Mouse (Mus musculus): Measurements from ENCODE around the gene Clec18a. TPM values are rescaled to one million over a fixed set of nuclear protein-coding genes. Genes with fewer than 3 reads are reported as not detected.
A peak's percentile ranks its signal among the peaks of the same experiment; 100 is the strongest.

Gene Clec18a
- polyA plus RNA-seq, 1 experiment from 2014 or later: not detected

- ATAC-seq (no peak), DNase-seq (ENCODE audit: low spot score) (no peak)
- H3K27me3 ChIP-seq (replicated peaks; ENCODE audit: insufficient read depth, low read length): no peaks in the 10 kb centered on the region
- H3K4me1 ChIP-seq (ENCODE audit: insufficient read depth, low read depth, low read length): peaks cover 8% of the 10 kb centered on the region; the same call in 1 of the 2 replicates
- H3K27ac ChIP-seq (ENCODE audit: low read length): no peak overlapping the region
- H3K9me3 ChIP-seq (ENCODE audit: low read length): no peaks in the 10 kb centered on the region
- peaks cover 57% of the 10 kb centered on the region for H3K36me3 ChIP-seq (ENCODE audit: insufficient read depth, low read length)
- H3K4me2 ChIP-seq (replicated peaks; ENCODE audit: low read depth, low read length): no peak overlapping the region
- no peak for TF ChIP-seq EP300 (IDR thresholded peaks at IDR 0.05)
- no peak for TF ChIP-seq CTCF (IDR thresholded peaks at IDR 0.05)
- H3K9ac ChIP-seq (replicated peaks; ENCODE audit: low read depth): no peak overlapping the region
- no peak overlapping the region for H3K4me3 ChIP-seq (ENCODE audit: low read depth, low read length)
- 95% methylated on average over 12 of the region's 12 CpGs for WGBS
Measured at GRCm38 (mm10) chr8:111053827-111054518, 38.3 kb downstream of the Clec18a start.

GRCm38 (mm10) chr8:111049106-111049505 is 43.1 kb downstream of the Clec18a start:
- DNase-seq (ENCODE audit: low spot score) (no peak), ATAC-seq (no peak)
- H3K4me3 ChIP-seq (ENCODE audit: low read depth, low read length): no peak overlapping the region
- TF ChIP-seq EP300 (IDR thresholded peaks at IDR 0.05) (no peak), CTCF (IDR thresholded peaks at IDR 0.05) (no peak)
- H3K36me3 ChIP-seq (ENCODE audit: insufficient read depth, low read length): peaks cover 57% of the 10 kb centered on the region
- 98% methylated on average over 7 of the region's 7 CpGs for WGBS
- no peaks in the 10 kb centered on the region for H3K27me3 ChIP-seq (replicated peaks; ENCODE audit: insufficient read depth, low read length)
- no peaks in the 10 kb centered on the region for H3K9me3 ChIP-seq (ENCODE audit: low read length)
- no peaks in the 10 kb centered on the region for H3K4me1 ChIP-seq (ENCODE audit: insufficient read depth, low read depth, low read length)
- no peak overlapping the region for H3K4me2 ChIP-seq (replicated peaks; ENCODE audit: low read depth, low read length)
- no peak overlapping the region for H3K27ac ChIP-seq (ENCODE audit: low read length)
- H3K9ac ChIP-seq (replicated peaks; ENCODE audit: low read depth): no peak overlapping the region

GRCm38 (mm10) chr8:111048694-111049093 is 43.5 kb downstream of the Clec18a start:
- Histone ChIP-seq H3K4me2 (replicated peaks; ENCODE audit: low read depth, low read length) (no peak overlapping the region), H3K9ac (replicated peaks; ENCODE audit: low read depth) (no peak overlapping the region), H3K27ac (ENCODE audit: low read length) (no peak overlapping the region), H3K27me3 (replicated peaks; ENCODE audit: insufficient read depth, low read length) (no peaks in the 10 kb centered on the region), H3K9me3 (ENCODE audit: low read length) (no peaks in the 10 kb centered on the region), H3K36me3 (ENCODE audit: insufficient read depth, low read length) (peaks cover 53% of the 10 kb centered on the region), H3K4me3 (ENCODE audit: low read depth, low read length) (no peak overlapping the region), H3K4me1 (ENCODE audit: insufficient read depth, low read depth, low read length) (no peaks in the 10 kb centered on the region)
- 93% methylated on average over 2 of the region's 2 CpGs for WGBS
- TF ChIP-seq EP300 (IDR thresholded peaks at IDR 0.05) (no peak), CTCF (IDR thresholded peaks at IDR 0.05) (0 out of 2 replicates have a peak, but pooled peaks have one; percentile 10)
- ATAC-seq: no peak
- DNase-seq (ENCODE audit: low spot score): no peak

GRCm38 (mm10) chr8:111044003-111044734 is 48.1 kb downstream of the Clec18a start:
- no peak overlapping the region for H3K4me3 ChIP-seq (ENCODE audit: low read depth, low read length)
- no peak overlapping the region for H3K27ac ChIP-seq (ENCODE audit: low read length)
- ATAC-seq (no peak), DNase-seq (ENCODE audit: low spot score) (no peak)
- 46% methylated on average over 2 of the region's 2 CpGs for WGBS
- no peaks in the 10 kb centered on the region for H3K9me3 ChIP-seq (ENCODE audit: low read length)
- H3K4me1 ChIP-seq (ENCODE audit: insufficient read depth, low read depth, low read length): no peaks in the 10 kb centered on the region
- no peak overlapping the region for H3K9ac ChIP-seq (replicated peaks; ENCODE audit: low read depth)
- H3K36me3 ChIP-seq (ENCODE audit: insufficient read depth, low read length): peaks cover 38% of the 10 kb centered on the region
- no peaks in the 10 kb centered on the region for H3K27me3 ChIP-seq (replicated peaks; ENCODE audit: insufficient read depth, low read length)
- peak; percentile 43 for TF ChIP-seq CTCF (IDR thresholded peaks at IDR 0.05)
- TF ChIP-seq EP300 (IDR thresholded peaks at IDR 0.05): no peak
- H3K4me2 ChIP-seq (replicated peaks; ENCODE audit: low read depth, low read length): no peak overlapping the region

- Histone ChIP-seq H3K27me3 (replicated peaks; ENCODE audit: insufficient read depth, low read length) (no peaks in the 10 kb centered on the region), H3K4me2 (replicated peaks; ENCODE audit: low read depth, low read length) (no peak overlapping the region), H3K4me1 (ENCODE audit: insufficient read depth, low read depth, low read length) (no peaks in the 10 kb centered on the region), H3K9ac (replicated peaks; ENCODE audit: low read depth) (no peak overlapping the region), H3K27ac (ENCODE audit: low read length) (no peak overlapping the region), H3K9me3 (ENCODE audit: low read length) (no peaks in the 10 kb centered on the region), H3K4me3 (ENCODE audit: low read depth, low read length) (no peak overlapping the region), H3K36me3 (ENCODE audit: insufficient read depth, low read length) (peaks cover 38% of the 10 kb centered on the region)
- TF ChIP-seq EP300 (IDR thresholded peaks at IDR 0.05) (no peak), CTCF (IDR thresholded peaks at IDR 0.05) (no peak)
- DNase-seq (ENCODE audit: low spot score) (no peak), ATAC-seq (no peak)
- WGBS: 95% methylated on average over 19 of the region's 19 CpGs
Measured at GRCm38 (mm10) chr8:111042546-111042945, 49.7 kb downstream of the Clec18a start.

GRCm38 (mm10) chr8:111036591-111036990 is 55.6 kb downstream of the Clec18a start:
- no peaks in the 10 kb centered on the region for H3K9me3 ChIP-seq (ENCODE audit: low read length)
- peaks cover 14% of the 10 kb centered on the region; the same call in 1 of the 2 replicates for H3K36me3 ChIP-seq (ENCODE audit: insufficient read depth, low read length)
- TF ChIP-seq EP300 (IDR thresholded peaks at IDR 0.05) (no peak), CTCF (IDR thresholded peaks at IDR 0.05) (no peak)
- H3K4me3 ChIP-seq (ENCODE audit: low read depth, low read length): no peak overlapping the region
- H3K4me1 ChIP-seq (ENCODE audit: insufficient read depth, low read depth, low read length): no peaks in the 10 kb centered on the region
- ATAC-seq: no peak
- H3K4me2 ChIP-seq (replicated peaks; ENCODE audit: low read depth, low read length): no peak overlapping the region
- H3K27ac ChIP-seq (ENCODE audit: low read length): no peak overlapping the region
- whole genome bisulfite sequencing: 92% methylated on average over 15 of the region's 15 CpGs
- H3K27me3 ChIP-seq (replicated peaks; ENCODE audit: insufficient read depth, low read length): no peaks in the 10 kb centered on the region
- no peak overlapping the region for H3K9ac ChIP-seq (replicated peaks; ENCODE audit: low read depth)
- DNase-seq (ENCODE audit: low spot score): no peak

Data from lung, postnatal 0 days (tissue).